Mouse (Mus musculus) cortical plate, adult 2 months (tissue): ENCODE data around the gene Ptma. TPM values are rescaled to one million over a fixed set of nuclear protein-coding genes. Genes with fewer than 3 reads are reported as not detected.
A peak's percentile ranks its signal among the peaks of the same experiment; 100 is the strongest.
"Not testable (repeated sequence)": the region's sequence is repeated elsewhere in the genome, so short reads cannot be mapped to it uniquely, and the experiment has no call there.

Experiments
- H3K27ac ChIP-seq: fragments of 200-500 bp; 2 replicates; pipeline ENCODE4 v1.5.1; 2012; ENCODE audit warnings: low read length, control low read depth, inconsistent platforms; ENCODE audit not compliant: insufficient read depth
- H3K4me1 ChIP-seq: fragments of 200-500 bp; 2 replicates; pipeline ENCODE4 v1.6.1; 2011; ENCODE audit warnings: low read length; ENCODE audit not compliant: control insufficient read depth, insufficient read depth
- H3K4me3 ChIP-seq: fragments of 200-500 bp; 2 replicates; pipeline ENCODE4 v1.5.1; 2011; ENCODE audit warnings: mild to moderate bottlenecking, low read length, control low read depth; ENCODE audit not compliant: insufficient read depth
- CTCF ChIP-seq: fragments of 200-500 bp; IDR thresholded peaks from 2 replicates; pipeline ENCODE4 v1.5.1; 2011; ENCODE audit warnings: mild to moderate bottlenecking, control low read depth, low read length; ENCODE audit not compliant: insufficient read depth; ENCODE audit errors: extremely low read depth
- POLR2A ChIP-seq: fragments of 200-500 bp; IDR thresholded peaks from 2 replicates; pipeline ENCODE4 v1.6.1; 2011; ENCODE audit warnings: mild to moderate bottlenecking, low read length, control low read depth; ENCODE audit not compliant: insufficient read depth; ENCODE audit errors: extremely low read depth
- polyA plus RNA-seq: library from polyadenylated mRNA; depleted of rRNA; stranded (reverse); fragments of >200 nt; gene quantifications from 2 replicates; pipeline ENCODE4 v1.2.3, GENCODE M21; 2012

The Ptma gene
- polyA plus RNA-seq, 1 experiment, result 548 TPM

- H3K4me1 ChIP-seq, result peaks cover 3% of the 10 kb centered on the region; the same call in 1 of the 2 replicates
- no peak overlapping the region for H3K4me3 ChIP-seq
- H3K27ac ChIP-seq, result no peak overlapping the region
- TF ChIP-seq POLR2A (no peak), CTCF (no peak)
Observed at GRCm38 (mm10) chr1:86531547-86532321, 5.2 kb downstream of the Ptma start.

- H3K4me3 ChIP-seq, result no peak overlapping the region
- TF ChIP-seq CTCF (peak; percentile 85), POLR2A (no peak)
- peaks cover 3% of the 10 kb centered on the region; the same call in 1 of the 2 replicates for H3K4me1 ChIP-seq
- no peak overlapping the region for H3K27ac ChIP-seq
Observed at GRCm38 (mm10) chr1:86532362-86533051, 6.0 kb downstream of the Ptma start.

GRCm38 (mm10) chr1:86533411-86534130 is 7.0 kb downstream of the Ptma start:
- H3K4me1 ChIP-seq, result peaks cover 3% of the 10 kb centered on the region; the same call in 1 of the 2 replicates
- no peak overlapping the region for H3K27ac ChIP-seq
- TF ChIP-seq CTCF, result 0 out of 2 replicates have a peak, but pooled peaks have one; percentile 9
- no peak for TF ChIP-seq POLR2A
- H3K4me3 ChIP-seq, result no peak overlapping the region

- no peak for TF ChIP-seq POLR2A
- peak; percentile 41 for TF ChIP-seq CTCF
- Histone ChIP-seq H3K27ac (no peak overlapping the region), H3K4me3 (no peak overlapping the region)
Observed at GRCm38 (mm10) chr1:86538383-86538782, 11.9 kb downstream of the Ptma start.

GRCm38 (mm10) chr1:86539583-86539982 is 13.1 kb downstream of the Ptma start:
- not testable (repeated sequence) for H3K4me1 ChIP-seq, H3K27ac ChIP-seq, H3K4me3 ChIP-seq

More at GRCm38 (mm10) chr1:86538383-86538782, 11.9 kb downstream of the Ptma start:
- no peaks in the 10 kb centered on the region for H3K4me1 ChIP-seq

- TF ChIP-seq CTCF, result no peak
- TF ChIP-seq POLR2A, result no peak
- Histone ChIP-seq H3K4me1 (no peaks in the 10 kb centered on the region), H3K27ac (no peak overlapping the region), H3K4me3 (no peak overlapping the region)
Observed at GRCm38 (mm10) chr1:86542584-86542983, 16.1 kb downstream of the Ptma start.

- TF ChIP-seq POLR2A (no peak), CTCF (no peak)
- Histone ChIP-seq H3K4me3 (no peak overlapping the region), H3K4me1 (no peaks in the 10 kb centered on the region), H3K27ac (no peak overlapping the region)
Observed at GRCm38 (mm10) chr1:86546797-86547196, 20.3 kb downstream of the Ptma start.

- Histone ChIP-seq H3K27ac (no peak overlapping the region), H3K4me3 (no peak overlapping the region), H3K4me1 (no peaks in the 10 kb centered on the region)
- no peak for TF ChIP-seq POLR2A
- TF ChIP-seq CTCF, result no peak
Observed at GRCm38 (mm10) chr1:86551299-86551698, 24.8 kb downstream of the Ptma start.

- TF ChIP-seq CTCF (no peak), POLR2A (no peak)
- Histone ChIP-seq H3K27ac (no peak overlapping the region), H3K4me1 (no peaks in the 10 kb centered on the region), H3K4me3 (no peak overlapping the region)
Observed at GRCm38 (mm10) chr1:86551877-86552276, 25.4 kb downstream of the Ptma start.
